13 mouse cellular contexts compared by ENCODE assay signal in genomic region chr10:4128915-4129314, GRCm38 (mm10).
DNase-seq lines count a peak whose midpoint lies in the region; ATAC-seq and TF ChIP-seq lines count a peak whose summit lies in the region.
"Had no signal": no experiment of that assay in that cellular context is flagged by ENCODE, and none has a peak within 500 bp of the region (broad histone marks: within the 10 kb centered on the region; RNA-seq: fewer than 3 reads in every experiment).

No protein-coding gene starts in this region.

- no peak overlapping the region for H3K4me3 ChIP-seq in bone marrow, adult 2 months (replicated peaks; ENCODE audit: control insufficient read depth, low read depth, low read length)
- H3K4me3 ChIP-seq in embryonic facial prominence, embryonic 10.5 days = no peak overlapping the region
- H3K4me3 ChIP-seq in heart, postnatal 0 days (ENCODE audit: low read depth, low read length) = no peak overlapping the region
- no peak overlapping the region for H3K4me3 ChIP-seq in liver, postnatal 0 days (ENCODE audit: low read depth, low read length)
- H3K4me3 ChIP-seq in intestine, embryonic 16.5 days (ENCODE audit: low read length) = no peak overlapping the region
- no peak overlapping the region for H3K4me3 ChIP-seq in forebrain, embryonic 15.5 days
- H3K4me3 ChIP-seq: hindbrain, embryonic 15.5 days had no signal

- TF ChIP-seq CTCF in bone marrow, adult 2 months (IDR thresholded peaks at IDR 0.05; ENCODE audit: control insufficient read depth, insufficient read depth, low read length) = no peak
- TF ChIP-seq CTCF in heart, postnatal 0 days (IDR thresholded peaks at IDR 0.05; ENCODE audit: low read depth) = no peak
- TF ChIP-seq CTCF in liver, postnatal 0 days (IDR thresholded peaks at IDR 0.05; ENCODE audit: low read depth) = no peak

- H3K9me3 ChIP-seq in embryonic facial prominence, embryonic 10.5 days = no peaks in the 10 kb centered on the region
- no peaks in the 10 kb centered on the region for H3K9me3 ChIP-seq in heart, postnatal 0 days (replicated peaks; ENCODE audit: control insufficient read depth, low read length)
- H3K9me3 ChIP-seq in liver, postnatal 0 days (ENCODE audit: low read length) = no peaks in the 10 kb centered on the region
- no peaks in the 10 kb centered on the region for H3K9me3 ChIP-seq in intestine, embryonic 16.5 days (ENCODE audit: control insufficient read depth, low read length)
- H3K9me3 ChIP-seq in forebrain, embryonic 15.5 days = no peaks in the 10 kb centered on the region
- H3K9me3 ChIP-seq: G1E; hindbrain, embryonic 15.5 days had no signal

- H3K36me3 ChIP-seq in embryonic facial prominence, embryonic 10.5 days (replicated peaks) = peaks cover 5% of the 10 kb centered on the region; the same call in 1 of the 2 replicates
- no peaks in the 10 kb centered on the region for H3K36me3 ChIP-seq in heart, postnatal 0 days (replicated peaks; ENCODE audit: control insufficient read depth, insufficient read depth, low read length)
- H3K36me3 ChIP-seq in liver, postnatal 0 days (replicated peaks; ENCODE audit: insufficient read depth, low read length) = 0 out of 2 replicates have a peak, but pooled peaks cover 5% of the 10 kb centered on the region
- H3K36me3 ChIP-seq in intestine, embryonic 16.5 days (ENCODE audit: control insufficient read depth, insufficient read depth, low read length) = no peaks in the 10 kb centered on the region
- no peaks in the 10 kb centered on the region for H3K36me3 ChIP-seq in forebrain, embryonic 15.5 days
- H3K36me3 ChIP-seq: hindbrain, embryonic 15.5 days had no signal

- no peak overlapping the region for H3K4me2 ChIP-seq in heart, postnatal 0 days (ENCODE audit: low read depth, low read length)
- H3K4me2 ChIP-seq in liver, postnatal 0 days (ENCODE audit: low read depth, low read length) = no peak overlapping the region
- no peak overlapping the region for H3K4me2 ChIP-seq in intestine, embryonic 16.5 days (ENCODE audit: low read depth, low read length)
- H3K4me2 ChIP-seq in forebrain, embryonic 15.5 days (replicated peaks) = no peak overlapping the region
- H3K4me2 ChIP-seq: hindbrain, embryonic 15.5 days had no signal

- WGBS in bone marrow, adult 2 months = 36% methylated on average over 4 of the region's 4 CpGs
- 41% methylated on average over 4 of the region's 4 CpGs for WGBS in embryonic facial prominence, embryonic 10.5 days
- 47% methylated on average over 4 of the region's 4 CpGs for WGBS in heart, postnatal 0 days
- 71% methylated on average over 4 of the region's 4 CpGs for WGBS in liver, postnatal 0 days (ENCODE audit: insufficient replicate concordance)
- WGBS in intestine, embryonic 16.5 days = 68% methylated on average over 4 of the region's 4 CpGs
- 73% methylated on average over 4 of the region's 4 CpGs for WGBS in forebrain, embryonic 15.5 days

- no peak for DNase-seq in embryonic facial prominence, embryonic 10.5 days (ENCODE audit: low spot score)
- DNase-seq in heart, postnatal 0 days (ENCODE audit: low spot score) = peak; percentile 34
- no peak for DNase-seq in liver, postnatal 0 days
- DNase-seq: adrenal gland, adult 8-10 months; cerebellum, adult 11-12 months; right cerebral cortex, postnatal 14 days; thymus, postnatal 36 days had no signal

- no peak overlapping the region for H3K9ac ChIP-seq in heart, postnatal 0 days (replicated peaks; ENCODE audit: low read depth, low read length)
- no peak overlapping the region for H3K9ac ChIP-seq in liver, postnatal 0 days (replicated peaks)
- no peak overlapping the region for H3K9ac ChIP-seq in intestine, embryonic 16.5 days (ENCODE audit: low read depth, low read length)
- no peak overlapping the region for H3K9ac ChIP-seq in forebrain, embryonic 15.5 days (replicated peaks)
- H3K9ac ChIP-seq: hindbrain, embryonic 15.5 days had no signal

- TF ChIP-seq POLR2A in bone marrow, adult 2 months (IDR thresholded peaks at IDR 0.05; ENCODE audit: borderline replicate concordance, control insufficient read depth, low read depth, low read length) = no peak

- peaks cover 6% of the 10 kb centered on the region for H3K4me1 ChIP-seq in bone marrow, adult 2 months (ENCODE audit: control insufficient read depth, insufficient read depth, low read length)
- H3K4me1 ChIP-seq in embryonic facial prominence, embryonic 10.5 days = peaks cover 58% of the 10 kb centered on the region
- peaks cover 4% of the 10 kb centered on the region; the same call in 1 of the 2 replicates for H3K4me1 ChIP-seq in heart, postnatal 0 days (ENCODE audit: control insufficient read depth, insufficient read depth)
- H3K4me1 ChIP-seq in liver, postnatal 0 days (ENCODE audit: insufficient read depth) = peaks cover 4% of the 10 kb centered on the region; the same call in 1 of the 2 replicates
- peaks cover 6% of the 10 kb centered on the region for H3K4me1 ChIP-seq in intestine, embryonic 16.5 days (ENCODE audit: control insufficient read depth, insufficient read depth, low read length)
- H3K4me1 ChIP-seq in forebrain, embryonic 15.5 days = peaks cover 10% of the 10 kb centered on the region; the same call in 1 of the 2 replicates

- H3K27me3 ChIP-seq in embryonic facial prominence, embryonic 10.5 days (replicated peaks; ENCODE audit: low read depth, poor library complexity, severe bottlenecking) = no peaks in the 10 kb centered on the region
- no peaks in the 10 kb centered on the region for H3K27me3 ChIP-seq in heart, postnatal 0 days (ENCODE audit: control insufficient read depth, insufficient read depth, low read length)
- no peaks in the 10 kb centered on the region for H3K27me3 ChIP-seq in liver, postnatal 0 days (ENCODE audit: insufficient read depth, low read length)
- H3K27me3 ChIP-seq in intestine, embryonic 16.5 days (replicated peaks; ENCODE audit: control insufficient read depth, insufficient read depth, low read length) = no peaks in the 10 kb centered on the region
- no peaks in the 10 kb centered on the region for H3K27me3 ChIP-seq in forebrain, embryonic 15.5 days
- H3K27me3 ChIP-seq: hindbrain, embryonic 15.5 days had no signal

- peak; percentile 65; the same call in 1 of the 2 replicates for ATAC-seq in heart, postnatal 0 days (ENCODE audit: insufficient read depth, low read depth)
- ATAC-seq in liver, postnatal 0 days = no peak
- ATAC-seq in erythroblast, adult 5-6 weeks (replicated peaks; ENCODE audit: low FRiP score, poor library complexity, severe bottlenecking) = no peak
- no peak for ATAC-seq in intestine, embryonic 16.5 days
- no peak for ATAC-seq in forebrain, embryonic 15.5 days (replicated peaks)

- H3K27ac ChIP-seq in bone marrow, adult 2 months (ENCODE audit: control insufficient read depth, insufficient read depth, low read depth, low read length, poor library complexity) = peak overlapping the region; percentile 54; the same call in 1 of the 2 replicates
- H3K27ac ChIP-seq in embryonic facial prominence, embryonic 10.5 days (replicated peaks) = peak overlapping the region; percentile 30
- H3K27ac ChIP-seq in heart, postnatal 0 days (ENCODE audit: low read depth) = peak overlapping the region; percentile 22; the same call in 1 of the 2 replicates
- H3K27ac ChIP-seq in liver, postnatal 0 days (ENCODE audit: low read depth) = peak overlapping the region; percentile 61
- no peak overlapping the region; the same call in 1 of the 2 replicates for H3K27ac ChIP-seq in intestine, embryonic 16.5 days (ENCODE audit: low read length)
- H3K27ac ChIP-seq in forebrain, embryonic 15.5 days (replicated peaks) = no peak overlapping the region
- H3K27ac ChIP-seq: hindbrain, embryonic 15.5 days had no signal

- no peak for TF ChIP-seq EP300 in heart, postnatal 0 days (IDR thresholded peaks at IDR 0.05; ENCODE audit: low read depth)
- no peak for TF ChIP-seq EP300 in liver, postnatal 0 days (IDR thresholded peaks at IDR 0.05; ENCODE audit: low read depth)

Comparison
In these comparisons a context has a peak if more than half of its experiments do, and no peak if none do; other contexts are left out.
1. H3K27ac ChIP-seq: peak in bone marrow, adult 2 months (single experiment), embryonic facial prominence, embryonic 10.5 days (single experiment), heart, postnatal 0 days (single experiment) and liver, postnatal 0 days (single experiment); none in intestine, embryonic 16.5 days (single experiment) and forebrain, embryonic 15.5 days (single experiment).